Mouse (Mus musculus) adrenal gland (tissue): Measurements from ENCODE around the gene Fbxo34.
"Not testable (repeated sequence)": the region's sequence is repeated elsewhere in the genome, so short reads cannot be mapped to it uniquely, and the experiment has no call there.

Experiments used
- intact Hi-C: fragments of 180-260 bp; cut with DNase I; formaldehyde crosslinking; loops from one replicate; pipeline ENCODE4 v1.15.1; 2025
- long read RNA-seq, 2 experiments: library from polyadenylated mRNA; unstranded; transcript quantifications; one replicate each; pipeline ENCODE4 v2.0.0; 2020; ENCODE audit warnings: borderline replicate concordance in 1 of 2; ENCODE audit not compliant: insufficient replicate concordance in 1 of 2

Gene Fbxo34
- long read RNA-seq, experiment 1, partial matches to known transcripts, result 1 of 8 reads
- long read RNA-seq, experiment 1, other reads (novel, unspliced or antisense), result 0 of 8 reads
- long read RNA-seq, experiment 2, transcript Fbxo34-205 (3 exons, 2,993 nt), result major isoform, 8 of 14 reads
- long read RNA-seq, experiment 2, partial matches to known transcripts, result 1 of 14 reads
- long read RNA-seq, experiment 2, other reads (novel, unspliced or antisense), result 2 of 14 reads

DNA sequence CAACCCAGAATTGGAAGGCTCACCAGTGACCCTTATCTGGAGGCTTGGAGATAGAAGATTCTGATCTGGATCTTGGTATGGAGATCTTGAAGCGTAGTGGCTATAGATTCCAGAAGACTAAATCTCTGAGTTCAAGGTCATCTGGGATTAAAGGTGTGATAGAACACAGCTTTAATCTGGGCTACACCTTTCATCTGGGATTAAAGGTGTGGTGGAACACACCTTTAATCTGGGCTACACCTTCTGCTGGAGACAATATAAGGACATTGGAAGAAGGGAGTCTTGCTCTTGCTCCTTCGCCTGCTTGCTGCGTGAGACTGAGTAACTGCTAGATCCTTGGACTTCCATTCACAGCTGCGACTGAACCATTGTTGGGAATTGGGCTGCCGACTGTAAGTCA is at the start of gene Fbxo34:
TSS of gene Fbxo34 (plus strand) at position 301 of the 400 bp plus-strand sequence.
- intact Hi-C loops, result not testable (repeated sequence)

DNA sequence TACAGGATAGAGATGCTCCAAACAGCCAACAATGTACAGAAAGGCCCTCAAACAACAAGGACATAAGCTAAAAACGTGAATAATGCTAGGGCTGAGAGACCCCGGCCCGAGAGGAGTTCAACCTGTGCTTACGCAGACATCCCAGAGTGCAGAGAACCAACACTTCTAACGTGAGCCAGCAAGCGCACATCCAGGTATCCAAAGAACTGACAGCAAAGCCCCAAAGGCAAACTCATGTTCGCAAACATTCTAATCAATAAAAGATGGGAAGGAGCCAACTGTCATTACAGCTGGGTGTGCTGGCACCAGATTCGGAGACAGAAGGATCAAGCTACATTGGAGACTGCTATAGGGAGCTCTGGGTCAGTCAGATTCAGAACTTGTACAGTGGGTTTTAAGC is 47.5 kb upstream of the Fbxo34 start:
- intact Hi-C loops, result no loop called here

DNA sequence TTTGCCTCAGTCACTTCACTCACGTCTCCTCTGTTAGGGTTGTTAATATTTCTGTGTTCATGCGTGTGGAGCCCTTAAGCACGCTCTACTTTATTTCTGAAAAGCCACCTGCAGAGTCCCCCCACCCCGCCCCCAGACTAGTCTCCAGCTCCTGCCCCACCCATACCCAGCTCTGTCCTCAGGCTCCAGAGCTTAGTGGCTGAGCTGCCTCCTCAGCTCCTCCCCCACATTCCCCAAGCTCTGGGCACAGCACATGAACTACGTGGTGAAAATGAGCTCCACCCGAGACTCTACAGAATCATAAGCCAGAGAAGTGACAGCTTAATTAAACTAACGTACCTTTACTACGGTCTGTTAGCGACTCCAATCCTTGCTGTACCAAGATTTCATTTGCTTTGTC is 44.2 kb upstream of the Fbxo34 start:
- intact Hi-C loops, result no loop called here

DNA sequence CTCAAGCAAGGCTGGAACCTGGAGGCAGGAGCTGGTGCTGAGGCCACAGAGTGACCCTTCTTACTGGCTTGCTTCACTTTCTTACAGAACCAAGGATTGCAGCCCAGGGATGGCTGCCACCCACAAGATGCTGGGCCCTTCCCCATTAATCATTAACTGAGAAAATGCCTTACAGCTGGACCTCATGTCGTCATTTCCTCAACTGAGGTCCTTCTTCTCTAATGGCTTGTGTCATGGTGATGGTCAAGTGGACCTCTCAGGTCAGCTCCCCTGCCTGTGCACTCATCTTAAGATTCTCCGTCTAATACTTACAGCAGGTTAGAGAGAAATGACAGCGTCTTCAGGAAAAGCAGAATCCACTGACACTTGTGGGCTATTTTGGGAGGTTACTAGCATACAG is 32.9 kb upstream of the Fbxo34 start:
- intact Hi-C loops, result no loop called here

DNA sequence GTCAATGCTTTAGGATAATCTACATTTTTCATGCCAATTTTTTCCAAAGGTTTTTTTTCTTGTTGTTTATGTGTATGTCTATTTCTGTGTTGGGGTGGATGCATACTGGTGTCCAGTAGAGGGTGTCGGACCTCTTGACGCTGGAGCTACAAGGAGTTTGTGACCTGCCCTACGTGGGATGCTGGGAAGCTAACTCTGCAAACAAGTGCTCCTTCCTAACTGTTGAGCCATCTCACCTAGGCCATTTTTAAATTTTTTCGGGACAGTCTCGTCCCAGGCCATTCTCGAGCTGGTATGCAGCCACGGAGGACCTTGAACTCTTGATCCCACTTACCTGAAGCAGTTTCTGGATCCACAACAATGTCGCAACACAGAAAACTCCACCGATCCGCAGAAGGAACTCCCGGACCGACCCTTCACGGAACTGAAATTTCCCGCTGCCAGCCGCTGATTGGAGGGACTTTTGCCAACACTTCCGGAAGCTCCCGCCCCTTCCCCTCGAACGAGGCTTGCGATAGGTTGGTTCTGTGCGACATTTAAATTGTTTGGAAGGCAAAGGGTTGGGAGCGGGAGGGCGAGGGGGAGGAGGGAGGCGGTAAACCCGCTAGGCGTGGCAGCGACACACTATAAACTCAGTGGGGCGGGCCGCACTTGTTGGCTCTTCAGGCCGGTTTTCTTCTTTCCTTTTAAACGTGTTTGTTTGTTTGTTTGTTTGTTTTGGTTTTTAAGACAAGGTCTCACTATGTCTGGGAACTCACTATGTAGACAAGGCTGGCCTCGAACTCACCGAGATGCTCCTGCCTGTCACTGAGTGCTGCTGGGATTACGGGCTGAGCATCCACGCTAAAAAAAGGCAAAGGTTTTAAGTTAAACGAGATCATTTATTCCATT is 32.2 kb upstream of the Fbxo34 start, which contains the start of gene Dlgap5:
TSS of gene Dlgap5 (minus strand) at position 633 of the 891 bp plus-strand sequence.
- intact Hi-C loops, result no loop called here

DNA sequence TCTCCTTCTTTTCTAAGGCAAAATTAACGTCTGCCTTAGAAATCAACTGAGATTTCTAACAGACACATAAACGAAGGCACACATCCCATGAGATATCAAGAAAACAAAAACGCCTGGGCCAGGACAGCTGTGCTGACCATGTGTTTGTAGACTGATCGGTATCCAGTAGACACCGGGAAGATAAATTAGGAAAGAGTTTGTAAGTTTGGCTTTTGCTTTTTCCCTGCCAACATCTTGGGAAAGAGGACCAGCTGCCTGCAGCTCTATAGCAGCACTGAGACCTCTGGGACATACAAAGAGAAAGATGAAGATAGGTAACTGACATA is 31.6 kb upstream of the Fbxo34 start:
- intact Hi-C loops, result no loop called here

DNA sequence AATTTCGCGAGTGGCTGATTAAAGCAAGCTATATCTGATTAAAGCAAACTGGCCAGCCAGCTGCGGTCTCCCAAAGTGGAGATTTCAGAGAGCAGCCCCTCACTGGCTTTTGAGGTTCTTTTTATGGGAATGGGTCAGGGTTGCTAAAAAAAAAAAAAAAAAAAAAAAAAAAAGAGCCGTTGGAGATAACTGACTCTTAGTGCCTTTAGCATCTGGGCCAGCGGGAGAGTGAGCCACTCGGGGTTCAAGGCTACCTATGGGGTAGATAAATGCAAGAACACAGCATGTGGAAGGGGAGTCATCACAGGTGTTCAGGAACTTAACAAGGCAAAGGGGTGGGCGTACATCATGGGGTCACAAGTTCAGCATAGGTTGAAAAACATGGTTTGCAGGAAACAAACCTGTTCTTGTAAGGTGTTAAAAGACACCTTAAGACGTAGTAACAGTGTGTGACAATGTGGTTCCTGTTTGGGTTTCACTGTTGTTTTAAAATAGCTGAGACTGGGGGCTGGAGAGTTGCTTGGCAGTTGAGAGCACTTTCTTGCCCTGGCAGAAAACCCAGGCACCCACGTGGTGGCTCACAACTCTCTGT is 31.1 kb upstream of the Fbxo34 start:
- intact Hi-C loops, result no loop called here

DNA sequence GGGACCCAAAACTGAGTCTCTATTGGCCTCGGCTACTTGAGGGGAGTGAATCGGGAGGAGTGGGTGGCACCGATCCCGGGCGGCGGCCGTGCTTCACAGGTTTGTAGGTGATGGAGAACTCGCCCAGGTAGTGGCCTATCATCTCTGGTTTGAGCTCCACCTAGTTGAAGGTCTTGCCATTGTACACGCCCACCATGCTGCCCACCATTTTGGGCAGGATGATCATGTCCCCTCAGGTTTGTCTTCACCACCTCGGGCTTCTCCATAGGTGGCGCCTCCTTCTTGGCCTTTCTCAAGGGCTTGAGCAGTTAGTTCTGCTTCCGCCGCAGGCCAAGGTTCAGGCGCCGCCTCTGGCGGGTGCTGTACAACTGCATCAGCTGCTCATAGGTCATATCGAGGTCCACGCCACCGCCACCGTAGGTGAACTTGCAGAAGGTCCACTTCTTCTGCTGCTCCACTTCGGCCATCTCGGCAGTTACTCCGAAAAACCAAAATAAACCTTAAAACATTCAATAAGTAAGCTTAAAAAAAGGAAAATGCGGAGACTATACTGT is 30.4 kb upstream of the Fbxo34 start:
- intact Hi-C loops, result no loop called here

DNA sequence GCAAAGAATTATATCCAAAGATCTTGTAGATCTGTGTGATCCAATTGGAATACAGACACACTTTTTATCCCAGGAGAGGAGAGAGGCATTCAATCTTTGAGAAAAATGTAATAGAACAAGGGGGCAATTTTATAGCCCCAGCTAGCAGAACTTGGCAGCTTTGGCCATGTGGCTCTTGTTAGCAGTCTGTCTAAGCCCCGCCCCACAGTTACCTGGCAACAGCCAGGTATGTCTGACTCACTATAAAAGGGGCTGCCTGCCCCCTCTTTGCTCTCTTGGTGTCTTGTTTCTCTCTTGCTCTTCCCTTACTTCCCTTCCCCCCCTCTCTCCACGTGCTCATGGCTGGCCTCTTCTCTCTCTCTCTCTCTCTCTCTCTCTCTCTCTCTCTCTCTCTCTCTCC is 28.6 kb upstream of the Fbxo34 start:
- intact Hi-C loops, result no loop called here

DNA sequence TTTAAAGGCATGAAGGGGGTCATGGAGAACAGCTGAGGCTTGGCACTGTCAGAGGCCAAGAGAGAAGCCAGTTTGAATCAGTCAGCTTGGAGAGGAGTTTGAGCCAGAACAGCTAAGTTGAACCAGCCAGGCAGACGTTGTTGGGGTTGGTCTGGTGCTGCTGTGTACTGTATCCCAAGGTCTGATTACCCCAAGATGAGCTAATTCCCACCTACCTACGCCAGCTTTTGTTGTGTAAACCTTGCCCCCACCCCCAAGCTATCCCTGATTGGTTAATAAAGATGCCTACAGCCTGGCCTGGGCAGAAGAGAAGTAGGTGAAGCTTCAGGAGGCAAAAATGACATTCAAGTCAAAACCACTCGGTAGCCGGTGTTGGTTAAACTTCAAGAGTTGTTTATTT is 27.8 kb upstream of the Fbxo34 start:
- intact Hi-C loops, result no loop called here

DNA sequence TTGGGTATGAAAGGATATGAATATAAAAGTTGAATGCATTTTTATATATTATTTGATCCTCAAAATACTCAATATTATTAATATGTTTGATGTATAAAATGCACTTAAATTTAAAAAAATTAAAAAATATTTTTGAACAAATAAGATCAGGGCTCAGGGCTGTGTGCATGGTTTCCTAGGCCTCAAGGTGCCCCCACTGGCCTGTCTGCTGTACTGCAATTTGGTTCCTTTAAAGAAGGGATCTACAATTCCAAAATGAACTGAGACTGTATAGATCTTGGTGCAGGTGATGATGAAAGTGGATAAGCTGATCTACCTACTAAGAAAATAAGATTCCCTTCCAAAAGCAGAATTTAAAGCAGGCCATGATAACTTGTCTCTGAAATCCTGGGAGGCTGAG is 17.2 kb upstream of the Fbxo34 start:
- intact Hi-C loops, result no loop called here

DNA sequence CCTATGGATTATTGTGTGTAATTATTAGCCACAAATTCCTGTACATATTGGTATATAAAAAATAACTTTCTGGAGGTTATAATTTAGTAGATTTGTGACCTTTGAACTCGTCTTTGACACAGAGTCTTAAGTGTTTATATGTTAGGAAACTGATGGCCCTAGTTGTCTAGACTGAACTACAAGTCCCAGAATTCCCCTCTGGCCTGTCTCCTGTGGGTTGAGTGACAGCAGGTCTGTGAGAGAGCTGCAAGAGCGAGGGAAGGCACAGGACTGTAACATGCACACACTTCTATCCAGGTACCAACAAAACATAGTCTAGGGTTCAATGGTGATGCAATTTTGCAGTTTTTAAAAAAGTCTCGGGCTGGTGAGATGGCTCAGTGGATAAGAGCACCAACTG is 11.3 kb upstream of the Fbxo34 start:
- intact Hi-C loops, result no loop called here

DNA sequence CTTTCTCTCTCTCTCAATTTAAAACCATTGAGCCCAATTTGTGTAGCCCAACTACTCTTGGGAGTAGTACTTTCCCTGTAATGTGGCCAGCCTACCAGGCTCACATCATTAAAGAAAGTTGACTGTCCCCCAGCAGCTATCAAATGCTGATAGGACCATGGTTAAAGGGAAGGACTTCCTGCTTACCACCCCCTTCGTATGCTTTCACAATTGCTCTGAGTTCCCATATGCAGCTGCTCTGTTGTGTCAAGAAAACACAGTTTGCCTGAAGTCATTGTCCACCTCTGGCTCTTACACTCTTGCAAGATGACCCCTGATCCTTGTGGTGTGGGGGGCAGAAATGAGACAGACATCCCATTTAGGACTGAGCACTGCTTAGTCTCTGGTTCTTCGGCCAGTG is 5.3 kb upstream of the Fbxo34 start:
- intact Hi-C loops, result no loop called here

DNA sequence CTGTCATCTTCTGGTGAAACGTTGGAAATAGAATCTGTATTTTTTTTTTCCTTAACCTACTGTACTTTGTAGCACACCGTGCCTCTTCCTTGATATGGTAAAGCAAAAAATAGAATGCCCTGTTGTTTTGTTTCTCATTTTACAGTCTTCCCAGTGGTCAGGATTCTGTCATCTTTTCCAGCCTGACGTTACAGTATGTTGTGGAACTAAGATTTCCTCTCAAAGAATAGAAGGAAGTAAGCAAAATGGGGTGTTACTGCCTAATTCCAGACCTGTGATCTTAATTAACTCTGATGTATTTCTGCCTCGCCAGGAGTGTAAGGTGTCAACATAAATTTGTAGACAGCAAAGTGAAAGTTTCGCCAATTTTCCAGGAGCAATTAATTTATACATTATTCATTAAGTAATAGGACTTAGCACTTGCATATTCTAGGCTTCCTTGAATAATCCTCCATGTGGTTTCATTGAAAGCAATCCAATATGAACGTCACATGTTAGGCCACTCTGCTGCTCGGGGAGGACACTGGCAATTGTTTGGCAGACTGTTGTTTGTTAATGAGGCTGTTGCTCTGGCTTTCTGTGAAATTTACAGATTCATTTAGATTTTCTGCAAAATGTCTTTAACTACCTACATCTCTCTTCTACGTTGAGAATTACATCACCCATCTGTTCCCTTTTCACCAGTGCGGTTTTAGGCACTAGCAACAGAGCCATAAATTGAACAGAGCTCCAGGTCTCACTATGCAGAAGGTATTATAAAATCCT is 4.7 kb upstream of the Fbxo34 start:
- intact Hi-C loops, result no loop called here

DNA sequence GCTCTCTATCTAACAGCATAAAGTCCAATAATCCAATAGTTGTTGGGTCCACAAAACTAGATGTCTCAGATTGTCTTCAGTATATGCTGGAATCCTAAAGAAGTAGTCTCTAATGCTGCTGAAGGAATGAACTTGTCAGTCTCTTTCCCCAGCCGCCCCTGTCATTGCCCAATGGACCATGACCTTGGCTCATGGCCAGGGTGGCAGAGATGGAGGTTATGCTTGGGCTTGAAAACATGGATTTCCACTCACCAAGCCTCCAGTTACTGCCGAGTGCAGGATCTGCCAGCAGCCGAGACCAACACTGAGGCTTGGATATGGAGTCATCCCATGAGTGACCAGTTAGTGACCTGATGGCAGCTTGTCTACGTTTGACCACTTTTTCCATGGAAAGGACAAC is 9.3 kb downstream of the Fbxo34 start:
- intact Hi-C loops, result no loop called here

DNA sequence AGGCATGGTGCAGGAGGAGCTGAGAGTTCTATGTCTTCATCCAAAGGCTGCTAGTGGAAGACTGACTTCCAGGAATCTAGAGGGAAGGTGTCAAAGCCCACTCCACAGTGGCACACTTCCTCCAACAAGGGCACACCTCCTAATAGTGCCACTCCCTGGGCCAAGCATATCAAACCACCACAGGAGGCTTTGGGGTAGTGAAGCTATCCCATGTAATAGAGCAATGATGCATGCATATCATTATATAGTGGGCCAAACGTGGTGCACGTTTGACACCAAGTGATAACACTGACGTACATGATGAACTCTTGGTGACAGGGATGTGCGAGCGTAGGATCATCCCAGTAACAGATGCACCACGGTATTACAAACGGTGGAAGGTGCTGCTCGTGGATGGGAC is 11.8 kb downstream of the Fbxo34 start:
- intact Hi-C loops, result no loop called here

DNA sequence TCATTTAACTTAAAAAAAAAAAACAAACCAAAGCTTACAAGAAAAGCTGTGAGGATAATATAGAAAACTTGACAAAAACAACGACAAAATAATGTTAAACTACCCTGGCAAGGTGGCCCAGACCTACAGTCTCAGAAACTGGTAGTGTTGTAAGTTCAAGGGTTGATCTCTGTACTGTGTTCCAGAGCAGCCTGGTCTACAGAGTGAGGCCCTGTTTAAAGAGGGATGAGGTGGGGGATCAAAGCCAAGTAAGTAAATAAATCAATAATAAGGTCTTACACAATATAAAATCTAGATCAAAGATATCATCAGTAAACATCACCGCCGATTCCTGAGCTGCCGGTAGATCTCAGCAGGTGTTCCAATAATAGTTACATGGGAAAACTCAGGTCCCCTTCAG is 12.2 kb downstream of the Fbxo34 start:
- intact Hi-C loops, result no loop called here

DNA sequence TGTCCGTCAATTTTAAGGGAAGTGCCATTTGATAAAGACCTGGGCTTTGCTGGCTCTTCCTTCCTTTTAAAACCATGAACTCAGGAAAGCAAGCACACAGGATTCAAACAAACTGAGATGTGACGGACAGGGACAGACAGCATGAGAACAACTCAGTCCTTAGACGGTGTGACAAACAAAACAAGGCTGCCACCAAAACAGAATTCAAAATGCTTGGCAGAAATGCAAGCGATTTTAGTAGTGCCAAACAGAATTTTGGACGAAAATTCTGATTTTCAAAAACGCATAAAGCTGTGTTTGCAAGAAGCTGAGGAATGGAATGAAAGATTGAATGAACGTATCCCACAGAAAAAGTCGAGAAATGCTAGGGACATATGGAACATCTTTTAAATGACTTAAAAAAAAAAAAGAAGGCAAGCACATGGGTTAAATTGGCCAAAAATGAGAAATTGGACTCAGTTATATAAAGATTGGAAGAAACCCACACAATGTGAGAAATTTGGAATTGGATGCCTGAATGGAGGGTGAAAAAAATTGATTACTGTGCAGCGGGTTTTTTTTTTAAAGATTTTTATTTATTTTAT is 12.7 kb downstream of the Fbxo34 start:
- intact Hi-C loops, result no loop called here

DNA sequence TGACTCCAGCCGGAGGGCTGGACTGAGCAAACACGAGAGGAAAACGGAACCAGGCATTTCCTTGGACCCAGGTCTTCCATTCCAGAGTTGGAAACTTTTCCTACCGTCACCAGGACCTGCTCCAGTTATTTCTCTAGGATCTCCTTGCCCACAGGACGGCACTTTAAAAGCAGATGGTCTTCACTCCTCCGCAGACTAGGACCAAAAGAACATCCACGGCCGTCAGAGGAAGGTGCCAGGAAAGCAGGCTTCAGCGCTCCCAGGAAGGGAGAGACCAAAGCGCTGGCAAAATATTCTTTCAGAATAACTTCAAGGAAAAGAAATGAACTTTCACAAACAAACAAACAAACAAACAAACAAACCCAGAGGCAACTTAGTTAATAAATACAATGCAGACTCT is 14.2 kb downstream of the Fbxo34 start:
- intact Hi-C loops, result no loop called here

DNA sequence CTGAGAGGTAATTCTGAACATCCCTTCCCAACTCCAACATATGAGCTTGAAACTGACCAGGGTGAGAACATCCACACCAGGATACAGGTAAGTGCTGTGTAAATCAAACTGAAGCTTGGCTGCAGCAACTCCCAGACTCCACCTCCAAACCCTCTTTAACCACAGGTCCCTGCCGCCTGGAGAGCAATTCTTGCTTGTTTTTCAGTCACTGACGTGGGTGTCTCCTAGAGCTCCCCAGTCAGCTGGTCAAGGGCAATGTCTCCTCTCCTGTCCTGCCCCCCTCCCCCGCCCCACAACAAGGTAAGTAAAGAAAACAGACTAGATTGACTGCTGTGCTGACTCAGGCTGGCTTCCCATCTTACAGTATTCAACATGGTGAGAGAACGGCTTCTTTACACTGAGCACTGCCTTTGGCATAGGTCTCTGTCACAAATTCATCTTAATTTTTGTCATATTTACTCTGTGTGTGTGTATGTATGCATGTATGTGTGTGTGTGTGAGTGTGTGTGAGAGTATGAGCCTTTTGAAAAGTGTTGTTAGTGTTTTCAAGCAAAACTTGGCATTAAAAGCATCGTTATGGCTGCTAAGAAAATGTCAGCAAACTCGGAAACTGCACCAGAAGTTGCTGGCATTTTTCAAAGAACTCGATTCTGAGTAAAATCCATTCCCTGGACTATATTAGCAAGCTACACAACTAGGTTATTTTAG is 15.4 kb downstream of the Fbxo34 start:
- intact Hi-C loops, result no loop called here
